Mouse (Mus musculus) MEL (cell line): Measurements from ENCODE around the gene Nmrk1. TPM values are rescaled to one million over a fixed set of nuclear protein-coding genes. Genes with fewer than 3 reads are reported as not detected.

Experiments used
- DNase-seq: peaks from one replicate; pipeline ENCODE4 v3.0.0; 2011; ENCODE audit warnings: low read depth, low spot score
- H3K27ac ChIP-seq: 2 replicates; pipeline ENCODE4 v1.5.1; 2012; ENCODE audit warnings: low read depth, mild to moderate bottlenecking, control low read depth, low read length, moderate library complexity; ENCODE audit not compliant: control insufficient read depth
- H3K27me3 ChIP-seq, 2 experiments: fragments of 150-350 bp in 1 of 2; sonication (generic) in 1 of 2; 2 replicates each; pipeline ENCODE4 v1.6.1; 2012; ENCODE audit warnings: low read length in 2 of 2, mild to moderate bottlenecking in 2 of 2, improper control_type of control experiment in 1 of 2, moderate library complexity in 1 of 2; ENCODE audit not compliant: insufficient read depth in 2 of 2, control insufficient read depth in 1 of 2
- H3K36me3 ChIP-seq, 2 experiments: 2 replicates each; pipeline ENCODE4 v1.6.1; 2012 to 2014; ENCODE audit warnings: low read length in 2 of 2, improper control_type of control experiment in 1 of 2, inconsistent platforms in 1 of 2, mild to moderate bottlenecking in 1 of 2; ENCODE audit not compliant: insufficient read depth in 2 of 2, control insufficient read depth in 1 of 2
- H3K4me1 ChIP-seq, 2 experiments: fragments of 150-350 bp in 1 of 2; sonication (generic) in 1 of 2; 2 replicates each; pipeline ENCODE4 v1.6.1; 2012; ENCODE audit warnings: low read length in 2 of 2, improper control_type of control experiment in 1 of 2, mild to moderate bottlenecking in 1 of 2; ENCODE audit not compliant: insufficient read depth in 2 of 2, control insufficient read depth in 1 of 2
- H3K4me3 ChIP-seq, 2 experiments: fragments of 150-350 bp in 1 of 2; sonication (generic) in 1 of 2; 2 replicates each; pipeline ENCODE4 v1.5.1; 2012; ENCODE audit warnings: low read depth in 2 of 2, low read length in 2 of 2, mild to moderate bottlenecking in 2 of 2, moderate library complexity in 2 of 2, control low read depth in 1 of 2, improper control_type of control experiment in 1 of 2; ENCODE audit not compliant: control insufficient read depth in 1 of 2, insufficient read depth in 1 of 2
- H3K79me2 ChIP-seq: 2 replicates; pipeline ENCODE4 v1.6.1; 2012; ENCODE audit warnings: mild to moderate bottlenecking, low read length, moderate library complexity; ENCODE audit not compliant: control insufficient read depth, poor library complexity, insufficient read depth
- H3K9ac ChIP-seq: 2 replicates; pipeline ENCODE4 v1.6.1; 2012; ENCODE audit warnings: low read depth, mild to moderate bottlenecking, control low read depth, low read length, moderate library complexity; ENCODE audit not compliant: control insufficient read depth, poor library complexity, severe bottlenecking
- H3K9me3 ChIP-seq: fragments of 150-350 bp; sonication (generic); replicated peaks from 2 replicates; pipeline ENCODE4 v1.6.1; 2012; ENCODE audit warnings: mild to moderate bottlenecking, low read length, improper control_type of control experiment, moderate library complexity; ENCODE audit not compliant: insufficient read depth
- BHLHE40 ChIP-seq: IDR thresholded peaks from 2 replicates; pipeline ENCODE4 v1.6.1; 2012; ENCODE audit warnings: low read depth, mild to moderate bottlenecking, inconsistent platforms, low read length, improper control_type of control experiment, borderline replicate concordance
- CHD1 ChIP-seq: IDR thresholded peaks from 2 replicates; pipeline ENCODE4 v1.6.1; 2012; ENCODE audit warnings: low read depth, mild to moderate bottlenecking, inconsistent platforms, low read length, improper control_type of control experiment
- CHD2 ChIP-seq: IDR thresholded peaks from 2 replicates; pipeline ENCODE4 v1.6.1; 2011; ENCODE audit warnings: low read length, improper control_type of control experiment
- CTCF ChIP-seq, 3 experiments: IDR thresholded peaks in 2 of 3; conservative IDR thresholded peaks in 1 of 3; 2 replicates each; pipeline ENCODE4 v1.5.1; 2011 to 2012; ENCODE audit warnings: low read length in 3 of 3, low read depth in 2 of 3, mild to moderate bottlenecking in 2 of 3, improper control_type of control experiment in 1 of 3, inconsistent platforms in 1 of 3, mixed read lengths in 1 of 3, moderate library complexity in 1 of 3; ENCODE audit not compliant: control insufficient read depth in 1 of 3, insufficient read depth in 1 of 3, poor library complexity in 1 of 3, severe bottlenecking in 1 of 3
- ELF1 ChIP-seq: IDR thresholded peaks from 2 replicates; pipeline ENCODE4 v1.6.1; 2014; ENCODE audit warnings: low read depth, mild to moderate bottlenecking, inconsistent platforms, low read length, improper control_type of control experiment, moderate library complexity
- EP300 ChIP-seq, 2 experiments: IDR thresholded peaks; 2 replicates each; pipeline ENCODE4 v1.6.1; 2011; ENCODE audit warnings: improper control_type of control experiment in 2 of 2, low read length in 2 of 2, low read depth in 1 of 2, mild to moderate bottlenecking in 1 of 2
- ETS1 ChIP-seq: IDR thresholded peaks from 2 replicates; pipeline ENCODE4 v1.6.1; 2012; ENCODE audit warnings: low read depth, mild to moderate bottlenecking, inconsistent platforms, low read length, improper control_type of control experiment, moderate library complexity
- GABPA ChIP-seq: IDR thresholded peaks from 2 replicates; pipeline ENCODE4 v1.6.1; 2012; ENCODE audit warnings: low read depth, mild to moderate bottlenecking, inconsistent platforms, low read length, improper control_type of control experiment, moderate library complexity
- GATA1 ChIP-seq: IDR thresholded peaks from 2 replicates; pipeline ENCODE4 v1.6.1; 2011; ENCODE audit warnings: low read depth, low read length, improper control_type of control experiment
- HCFC1 ChIP-seq: IDR thresholded peaks from 2 replicates; pipeline ENCODE4 v1.6.1; 2012; ENCODE audit warnings: low read depth, mild to moderate bottlenecking, inconsistent platforms, low read length, improper control_type of control experiment, moderate library complexity
- JUND ChIP-seq: IDR thresholded peaks from 2 replicates; pipeline ENCODE4 v1.6.1; 2011; ENCODE audit warnings: low read depth, mild to moderate bottlenecking, improper control_type of control experiment, low read length
- MAFK ChIP-seq: IDR thresholded peaks from 2 replicates; pipeline ENCODE4 v1.6.1; 2011; ENCODE audit warnings: low read depth, mild to moderate bottlenecking, low read length, improper control_type of control experiment, borderline replicate concordance
- MAX ChIP-seq: IDR thresholded peaks from 2 replicates; pipeline ENCODE4 v1.6.1; 2011; ENCODE audit warnings: low read length, improper control_type of control experiment
- MAZ ChIP-seq: IDR thresholded peaks from 2 replicates; pipeline ENCODE4 v1.6.1; 2012; ENCODE audit warnings: low read depth, mild to moderate bottlenecking, inconsistent platforms, low read length, improper control_type of control experiment
- MXI1 ChIP-seq: IDR thresholded peaks from 2 replicates; pipeline ENCODE4 v1.6.1; 2011; ENCODE audit warnings: mild to moderate bottlenecking, low read depth, low read length, improper control_type of control experiment
- MYB ChIP-seq: IDR thresholded peaks from 2 replicates; pipeline ENCODE4 v1.6.1; 2011; ENCODE audit warnings: mild to moderate bottlenecking, low read depth, low read length, improper control_type of control experiment
- MYC ChIP-seq: IDR thresholded peaks from 2 replicates; pipeline ENCODE4 v1.6.1; 2011; ENCODE audit warnings: low read depth, mild to moderate bottlenecking, low read length, improper control_type of control experiment, moderate library complexity
- NELFE ChIP-seq: IDR thresholded peaks from 2 replicates; pipeline ENCODE4 v1.6.1; 2011; ENCODE audit warnings: low read depth, low read length, improper control_type of control experiment
- POLR2A ChIP-seq, 2 experiments: IDR thresholded peaks; 2 replicates each; pipeline ENCODE4 v1.6.1; 2011 to 2012; ENCODE audit warnings: low read length in 2 of 2, mild to moderate bottlenecking in 2 of 2, control low read depth in 1 of 2, improper control_type of control experiment in 1 of 2, low read depth in 1 of 2, moderate library complexity in 1 of 2; ENCODE audit not compliant: control insufficient read depth in 1 of 2, insufficient read depth in 1 of 2, poor library complexity in 1 of 2
- POLR2AphosphoS5 ChIP-seq: IDR thresholded peaks from 2 replicates; pipeline ENCODE4 v1.6.1; 2012; ENCODE audit warnings: low read depth, borderline replicate concordance, mild to moderate bottlenecking, inconsistent platforms, low read length, moderate library complexity, mixed read lengths
- RAD21 ChIP-seq: IDR thresholded peaks from 2 replicates; pipeline ENCODE4 v1.6.1; 2011; ENCODE audit warnings: mild to moderate bottlenecking, low read depth, low read length, improper control_type of control experiment
- RCOR1 ChIP-seq: IDR thresholded peaks from 2 replicates; pipeline ENCODE4 v1.6.1; 2012; ENCODE audit warnings: low read depth, mild to moderate bottlenecking, inconsistent platforms, low read length, improper control_type of control experiment
- SIN3A ChIP-seq: IDR thresholded peaks from 2 replicates; pipeline ENCODE4 v1.6.1; 2012; ENCODE audit warnings: low read length, improper control_type of control experiment, inconsistent platforms
- SMC3 ChIP-seq: IDR thresholded peaks from 2 replicates; pipeline ENCODE4 v1.6.1; 2011; ENCODE audit warnings: low read depth, low read length, improper control_type of control experiment
- TBP ChIP-seq: IDR thresholded peaks from 2 replicates; pipeline ENCODE4 v1.8.0; 2011; ENCODE audit warnings: low read depth, low read length, improper control_type of control experiment
- TCF12 ChIP-seq: IDR thresholded peaks from 2 replicates; pipeline ENCODE4 v1.6.1; 2014; ENCODE audit warnings: low read depth, mild to moderate bottlenecking, inconsistent platforms, low read length, improper control_type of control experiment, moderate library complexity
- UBTF ChIP-seq: IDR thresholded peaks from 2 replicates; pipeline ENCODE4 v1.6.1; 2012; ENCODE audit warnings: low read depth, mild to moderate bottlenecking, inconsistent platforms, low read length, improper control_type of control experiment, moderate library complexity, borderline replicate concordance; ENCODE audit not compliant: insufficient read depth
- ZKSCAN1 ChIP-seq: IDR thresholded peaks from 2 replicates; pipeline ENCODE4 v1.6.1; 2012; ENCODE audit warnings: low read depth, mild to moderate bottlenecking, inconsistent platforms, low read length, improper control_type of control experiment, moderate library complexity
- ZMIZ1 ChIP-seq: IDR thresholded peaks from 2 replicates; pipeline ENCODE4 v1.6.1; 2012; ENCODE audit warnings: low read depth, mild to moderate bottlenecking, inconsistent platforms, low read length, improper control_type of control experiment, moderate library complexity
- ZNF384 ChIP-seq: IDR thresholded peaks from 2 replicates; pipeline ENCODE4 v1.6.1; 2012; ENCODE audit warnings: low read depth, mild to moderate bottlenecking, inconsistent platforms, low read length, improper control_type of control experiment
- polyA plus RNA-seq, 2 experiments: library from polyadenylated mRNA; stranded (reverse) in 1 of 2; unstranded in 1 of 2; fragments of >175 nt in 1 of 2; fragments of >200 nt in 1 of 2; gene quantifications; 2 replicates each; pipeline versions ENCODE4 v1.2.1 to v1.2.4; 2012; ENCODE audit warnings: low replicate concordance in 2 of 2, low read depth in 1 of 2; ENCODE audit not compliant: insufficient read length in 2 of 2, insufficient read depth in 1 of 2, missing spikeins in 1 of 2
- total RNA-seq: library from RNA; depleted of rRNA; stranded (reverse); fragments of 300-350 nt; gene quantifications from 2 replicates; pipeline ENCODE4 v1.2.3, GENCODE M21; 2012

Nmrk1 gene
- total and polyA plus RNA-seq, 3 experiments, result 18.5 to 22.5 TPM; not detected in 1

- no peaks in the 10 kb centered on the region; the same call in 1 of the 2 replicates for H3K79me2 ChIP-seq
- peak overlapping the region; percentile 45 for H3K9ac ChIP-seq
- TF ChIP-seq CTCF (IDR thresholded peaks at IDR 0.05 in 2 of 3, conservative IDR thresholded peaks at IDR 0.05 in 1 of 3; ENCODE audit: control insufficient read depth in 1 of 3, insufficient read depth in 1 of 3, low read depth in 2 of 3, low read length in 3 of 3, poor library complexity in 1 of 3, severe bottlenecking in 1 of 3) (no peak), HCFC1 (0 out of 2 replicates have a peak, but pooled peaks have one; percentile 22), MYB (no peak), SIN3A (peak; percentile 79), TBP (no peak), RAD21 (no peak), MYC (0 out of 2 replicates have a peak, but pooled peaks have one; percentile 28), JUND (peak; percentile 84; the same call in 1 of the 2 replicates), ETS1 (peak; percentile 97), ZNF384 (no peak), CHD1 (no peak), MAFK (no peak), ZKSCAN1 (no peak), SMC3 (no peak), UBTF (no peak), ELF1 (no peak), ZMIZ1 (no peak), POLR2AphosphoS5 (no peak), MAX (no peak), RCOR1 (0 out of 2 replicates have a peak, but pooled peaks have one; percentile 54), GATA1 (peak; percentile 84), MXI1 (peak; percentile 45; the same call in 1 of the 2 replicates), POLR2A (IDR thresholded peaks at IDR 0.05; ENCODE audit: control insufficient read depth in 1 of 2, insufficient read depth in 1 of 2, low read depth in 1 of 2, low read length in 2 of 2, poor library complexity in 1 of 2) (no peak), BHLHE40 (peak; percentile 68), MAZ (0 out of 2 replicates have a peak, but pooled peaks have one; percentile 45), EP300 (IDR thresholded peaks at IDR 0.05; ENCODE audit: low read depth in 1 of 2, low read length in 2 of 2) (peak; percentile 52 to 80), GABPA (no peak), TCF12 (peak; percentile 66), CHD2 (no peak), NELFE (no peak)
- peak; percentile 62 for DNase-seq
- peaks cover 3 to 84% of the 10 kb centered on the region in 2 experiments for H3K36me3 ChIP-seq
- H3K4me1 ChIP-seq, result peaks cover 57 to 61% of the 10 kb centered on the region in 2 experiments
- H3K9me3 ChIP-seq, result no peaks in the 10 kb centered on the region
- no peaks in the 10 kb centered on the region for H3K27me3 ChIP-seq
- no peak overlapping the region for H3K4me3 ChIP-seq
- H3K27ac ChIP-seq, result peak overlapping the region; percentile 97
Observed at GRCm38 (mm10) chr19:18647775-18648557, 16.2 kb downstream of the Nmrk1 start.
